Mouse (Mus musculus) mesoderm, embryonic 11.5 days (tissue): Measurements from ENCODE around the gene Oxct2a.
"Not testable (repeated sequence)": the region's sequence is repeated elsewhere in the genome, so short reads cannot be mapped to it uniquely, and the experiment has no call there.

Experiments used
- DNase-seq: peaks from one replicate; pipeline ENCODE4 v3.0.0-alpha.2; 2012; ENCODE audit warnings: low read depth, low spot score

Oxct2a gene

GRCm38 (mm10) chr4:123313010-123313409, 10.4 kb downstream of the Oxct2a start:
- DNase-seq = no peak

DNA sequence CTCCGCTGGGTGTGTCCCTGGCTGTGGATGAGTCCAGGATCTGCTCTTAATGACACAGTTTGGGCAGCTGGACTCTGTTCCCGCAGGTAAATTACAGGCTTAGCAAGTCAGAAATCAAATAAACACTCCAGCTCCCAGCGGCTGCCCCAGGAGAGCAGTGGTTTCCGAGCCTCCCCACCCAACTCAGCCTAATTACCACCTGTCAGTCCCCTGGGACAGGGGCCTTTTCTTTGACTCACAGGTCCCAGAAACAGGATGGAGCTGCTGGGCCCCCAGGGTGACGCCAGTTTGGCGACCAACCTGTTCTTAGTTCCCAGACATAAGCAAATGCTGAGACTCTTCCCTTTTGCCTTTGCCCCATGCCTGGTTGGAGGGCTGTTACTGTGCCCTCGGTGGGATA, 11.6 kb downstream of the Oxct2a start:
- no peak for DNase-seq

DNA sequence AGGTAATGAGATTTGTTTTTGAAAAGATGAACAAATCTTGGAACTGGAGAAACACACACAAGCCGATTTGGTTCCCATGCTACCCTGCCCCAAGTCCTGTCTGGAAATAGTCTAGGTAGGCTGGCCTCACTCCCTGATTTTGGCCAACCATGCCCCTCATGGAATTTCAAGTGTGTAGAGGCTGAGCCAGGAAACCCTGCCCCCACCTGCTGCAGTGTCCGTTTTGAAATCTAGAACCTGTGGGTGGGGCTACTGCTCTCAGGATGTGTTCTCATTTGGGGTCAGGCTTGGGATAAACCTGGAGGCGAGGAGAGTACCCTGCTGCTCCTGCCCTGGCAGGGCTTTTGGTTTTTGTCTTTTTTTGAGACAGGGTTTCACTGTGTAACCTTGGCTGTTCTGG, 15.1 kb downstream of the Oxct2a start:
- no peak for DNase-seq

DNA sequence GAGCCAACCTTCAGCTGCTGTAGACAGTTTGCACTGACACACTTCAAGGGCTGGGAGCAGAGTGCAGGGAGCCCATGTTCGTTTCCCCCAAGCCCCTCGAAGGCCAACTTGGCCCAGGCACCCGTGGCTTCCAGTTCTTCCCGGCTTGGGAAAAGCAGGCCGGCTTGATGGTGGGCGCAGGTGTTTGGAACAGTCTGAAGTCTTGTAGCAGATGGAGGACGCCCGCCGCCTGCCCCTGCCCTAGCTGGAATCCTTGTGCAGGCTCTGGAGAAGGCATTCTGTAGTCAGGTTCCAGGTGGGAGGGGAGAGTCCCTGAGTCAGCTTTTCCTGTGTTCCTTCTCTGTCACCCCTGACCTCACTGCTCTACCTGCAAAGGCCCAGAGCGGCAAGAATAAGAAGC, 16.4 kb downstream of the Oxct2a start:
- DNase-seq = no peak

GRCm38 (mm10) chr4:123305789-123306188, 17.6 kb downstream of the Oxct2a start:
- DNase-seq = peak; percentile 74

- no peak for DNase-seq
Measured at GRCm38 (mm10) chr4:123298980-123299670, 24.3 kb downstream of the Oxct2a start.

- no peak for DNase-seq
Measured at GRCm38 (mm10) chr4:123298226-123298625, 25.2 kb downstream of the Oxct2a start.

- no peak for DNase-seq
Measured at GRCm38 (mm10) chr4:123297195-123297960, 26.1 kb downstream of the Oxct2a start.

- DNase-seq = no peak
Measured at GRCm38 (mm10) chr4:123296148-123296534, 27.3 kb downstream of the Oxct2a start.

DNA sequence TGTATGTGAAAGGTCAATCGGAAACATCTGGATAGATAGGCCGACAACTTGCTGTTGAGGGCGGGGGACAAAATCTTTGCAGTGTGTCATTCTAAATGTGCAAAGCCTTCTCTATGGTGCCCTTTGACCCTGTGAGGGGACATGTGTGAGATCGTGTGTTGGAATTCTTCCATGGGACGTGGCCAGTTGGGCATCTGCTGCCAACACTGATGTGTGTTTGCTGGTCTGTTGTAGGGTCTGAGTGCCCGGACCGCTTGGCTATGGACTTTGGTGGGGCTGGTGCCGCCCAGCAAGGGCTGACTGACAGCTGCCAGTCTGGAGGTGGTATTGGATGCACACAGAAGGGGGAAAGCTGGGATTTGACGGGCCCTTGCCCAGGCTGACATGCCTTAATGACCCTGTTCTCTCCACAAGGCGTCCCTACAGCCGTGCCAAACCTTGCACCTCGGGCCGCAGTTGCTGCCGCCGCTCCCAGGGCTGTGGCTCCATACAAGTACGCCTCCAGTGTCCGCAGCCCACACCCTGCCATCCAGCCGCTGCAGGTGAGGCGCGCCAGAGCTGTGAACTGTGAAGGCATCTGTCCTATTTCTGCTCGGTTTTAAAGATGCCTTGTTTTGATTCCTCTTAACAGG, 27.8 kb downstream of the Oxct2a start:
- DNase-seq = no peak

GRCm38 (mm10) chr4:123295026-123295425, 28.4 kb downstream of the Oxct2a start:
- DNase-seq = not testable (repeated sequence)

DNA sequence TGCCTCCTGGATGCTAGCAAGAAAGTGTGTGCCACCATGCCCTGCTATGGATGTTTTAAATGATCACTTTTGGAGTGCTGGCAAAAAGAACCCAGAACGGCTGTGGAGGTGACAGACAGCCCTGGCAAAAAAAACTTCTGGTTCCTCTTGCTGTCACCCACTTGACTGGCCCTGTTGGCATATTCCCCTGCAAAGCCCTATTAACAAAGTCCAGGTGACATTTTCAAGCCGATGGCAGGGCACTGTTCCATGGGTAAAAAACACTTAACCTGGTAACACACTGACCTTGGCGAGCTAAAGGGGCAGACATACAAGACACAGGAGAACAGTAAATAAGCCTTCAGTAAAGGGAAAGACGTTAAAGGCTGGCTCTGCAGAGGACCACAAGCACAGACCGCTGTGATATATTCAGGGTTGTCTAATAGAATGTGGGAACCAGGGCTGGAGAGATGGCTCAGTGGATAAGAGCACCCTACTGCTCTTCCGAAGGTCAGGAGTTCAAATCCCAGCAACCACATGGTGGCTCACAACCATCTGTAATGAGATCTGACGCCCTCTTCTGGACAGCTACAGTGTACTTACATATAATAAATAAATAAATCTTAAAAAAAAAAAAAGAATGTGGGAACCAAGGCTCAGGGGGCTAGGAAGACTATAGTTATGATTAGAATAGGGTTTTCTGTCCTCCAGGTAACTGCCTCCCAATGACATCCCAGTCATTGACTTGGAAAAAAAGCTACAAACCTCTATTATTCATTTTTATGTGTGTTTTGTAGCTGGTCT, 29.6 kb downstream of the Oxct2a start:
- no peak for DNase-seq

- no peak for DNase-seq
Measured at GRCm38 (mm10) chr4:123292989-123293388, 30.4 kb downstream of the Oxct2a start.

DNA sequence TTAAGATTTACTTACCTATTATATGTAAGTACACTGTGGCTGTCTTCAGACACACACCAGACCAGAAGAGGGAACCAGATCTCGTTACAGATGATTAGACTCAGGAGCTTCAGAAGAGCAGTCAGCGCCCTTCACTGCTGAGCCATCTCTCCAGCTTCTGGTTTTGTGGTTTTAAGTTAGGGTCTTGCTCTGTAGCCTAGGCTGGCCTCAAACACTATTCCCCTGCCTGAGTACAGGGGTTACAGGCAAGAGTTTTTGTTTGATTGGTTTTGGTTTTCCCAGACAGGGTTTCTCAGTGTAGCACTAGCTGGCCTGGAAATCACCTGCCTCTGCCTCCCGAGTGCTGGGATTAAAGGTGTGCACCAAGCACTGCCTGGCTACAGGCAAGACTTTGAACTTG, 31.0 kb downstream of the Oxct2a start:
- DNase-seq = no peak

DNA sequence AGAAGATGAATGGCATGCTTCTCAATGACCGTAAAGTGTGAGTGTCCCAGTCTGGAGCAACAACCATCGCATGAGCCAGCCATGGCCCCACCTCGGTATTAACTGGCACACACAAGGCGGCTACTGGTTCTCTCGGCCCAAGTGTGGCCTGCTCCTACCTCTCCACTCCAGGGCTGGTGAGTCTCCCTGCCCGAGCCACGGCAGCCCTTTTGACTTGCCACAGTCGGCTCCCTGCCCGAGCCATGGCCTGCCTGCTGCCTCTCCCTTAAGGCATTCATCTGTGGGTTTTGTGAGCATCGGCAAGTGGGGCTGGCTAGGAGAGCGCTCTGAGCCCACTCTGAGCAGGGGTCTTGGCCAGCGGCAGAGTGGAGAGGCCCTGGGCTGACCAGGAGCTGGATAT, 34.4 kb downstream of the Oxct2a start:
- no peak for DNase-seq

GRCm38 (mm10) chr4:123286790-123287189, 36.6 kb downstream of the Oxct2a start:
- no peak for DNase-seq

GRCm38 (mm10) chr4:123284731-123285624, 38.5 kb downstream of the Oxct2a start:
- no peak for DNase-seq

GRCm38 (mm10) chr4:123283675-123284064, 39.8 kb downstream of the Oxct2a start:
- peak; percentile 37 for DNase-seq

- not testable (repeated sequence) for DNase-seq
Measured at GRCm38 (mm10) chr4:123282915-123283674, 40.3 kb downstream of the Oxct2a start.

DNA sequence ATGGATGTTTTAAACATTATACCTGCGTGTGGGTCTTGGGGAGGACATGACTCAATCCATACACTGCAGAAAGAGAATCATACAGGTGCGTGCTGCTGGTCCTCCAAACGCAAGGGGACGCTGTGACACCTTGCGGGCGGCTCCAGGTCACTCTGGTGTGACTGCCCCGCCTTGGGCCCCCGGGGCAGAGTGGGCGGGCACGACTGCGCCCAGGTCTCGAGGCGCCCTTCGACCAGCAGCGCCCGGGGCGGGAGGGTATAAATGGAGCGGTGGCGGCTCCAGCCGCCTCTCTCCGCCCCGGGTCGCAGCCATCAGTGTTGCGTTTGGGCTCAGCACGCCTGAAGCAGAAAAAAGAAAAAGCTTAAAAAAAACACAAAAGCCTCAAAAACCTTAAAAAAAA, 40.9 kb downstream of the Oxct2a start:
- peak; percentile 94 for DNase-seq
